Mouse (Mus musculus) lung, postnatal 0 days (tissue): ENCODE measurements at regions not wholly inside any gene's neighbourhood (a gene's known extent, or its start where the extent isn't known, plus 50 kb on each side); places are given as distances from the start of the nearest gene placed in this dataset.
A peak's percentile ranks its signal among the peaks of the same experiment; 100 is the strongest.

Experiments
- ATAC-seq: fragments of 200-750 bp; cut with Nextera tagmentation; 2 replicates; pipeline ENCODE4 v1.8.0; 2017; ENCODE audit warnings: moderate library complexity
- DNase-seq: peaks from one replicate; pipeline ENCODE4 v3.0.0-alpha.2; 2016; ENCODE audit warnings: low spot score
- H3K27ac ChIP-seq: fragments of 300-500 bp; sonication (generic); 2 replicates; pipeline ENCODE4 v1.5.1; 2014; ENCODE audit warnings: antibody characterized with exemption, mild to moderate bottlenecking, low read length, mixed read lengths
- H3K27me3 ChIP-seq: fragments of 300-500 bp; sonication (generic); replicated peaks from 2 replicates; pipeline ENCODE4 v1.6.1; 2014; ENCODE audit warnings: low read length, mixed read lengths; ENCODE audit not compliant: insufficient read depth
- H3K36me3 ChIP-seq: fragments of 300-500 bp; sonication (generic); 2 replicates; pipeline ENCODE4 v1.6.1; 2014; ENCODE audit warnings: low read length, mixed read lengths; ENCODE audit not compliant: insufficient read depth
- H3K4me1 ChIP-seq: fragments of 300-500 bp; sonication (generic); 2 replicates; pipeline ENCODE4 v1.6.1; 2014; ENCODE audit warnings: antibody characterized with exemption, low read depth, low read length, mixed read lengths; ENCODE audit not compliant: insufficient read depth
- H3K4me2 ChIP-seq: fragments of 300-500 bp; sonication (generic); replicated peaks from 2 replicates; pipeline ENCODE4 v1.6.1; 2014; ENCODE audit warnings: low read depth, mild to moderate bottlenecking, low read length, moderate library complexity, mixed read lengths
- H3K4me3 ChIP-seq: fragments of 300-500 bp; sonication (generic); 2 replicates; pipeline ENCODE4 v1.5.1; 2014; ENCODE audit warnings: low read depth, low read length
- H3K9ac ChIP-seq: fragments of 300-500 bp; sonication (generic); replicated peaks from 2 replicates; pipeline ENCODE4 v1.6.1; 2014; ENCODE audit warnings: low read depth, mild to moderate bottlenecking
- H3K9me3 ChIP-seq: fragments of 300-500 bp; sonication (generic); 2 replicates; pipeline ENCODE4 v1.6.1; 2016; ENCODE audit warnings: low read length, mixed read lengths
- CTCF ChIP-seq: IDR thresholded peaks from 2 replicates; pipeline ENCODE4 v1.5.1; 2016; ENCODE audit warnings: antibody characterized with exemption, mild to moderate bottlenecking
- EP300 ChIP-seq: IDR thresholded peaks from 2 replicates; pipeline ENCODE4 v1.6.1; 2016; ENCODE audit warnings: antibody characterized with exemption, mild to moderate bottlenecking, control low read depth
- WGBS: fragments of 180-500 bp; shearing (Covaris S2); extraction: QIAGEN DNeasy Blood & Tissue Kit; methylation state at CpG from one replicate; pipeline ENCODE4 v1.1.7; 2014; 5-methylcytosine and 5-hydroxymethylcytosine counted together

DNA sequence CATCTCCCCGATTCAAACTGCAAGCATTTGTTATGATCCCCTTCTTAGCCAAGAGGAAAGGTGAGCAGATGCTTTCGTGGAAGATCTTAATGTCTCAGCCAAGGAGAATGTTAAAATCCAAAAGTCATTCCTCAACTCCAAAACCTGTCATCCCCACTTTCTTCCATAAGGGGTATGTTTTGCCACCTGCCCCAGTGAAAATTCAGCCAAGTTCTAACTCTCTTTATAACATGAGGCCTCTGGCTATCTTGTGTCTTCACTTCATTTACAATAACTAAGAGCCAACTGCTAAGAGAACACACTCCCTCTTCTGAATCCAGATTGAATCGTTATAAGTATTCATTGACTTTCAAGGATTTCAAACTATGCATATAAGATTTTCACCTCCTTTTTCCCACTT is 246.7 kb upstream of the Adam34 start:
- TF ChIP-seq CTCF (no peak), EP300 (no peak)
- Histone ChIP-seq H3K27ac (no peak overlapping the region), H3K9ac (no peak overlapping the region), H3K4me2 (no peak overlapping the region), H3K4me1 (no peaks in the 10 kb centered on the region), H3K27me3 (no peaks in the 10 kb centered on the region), H3K36me3 (no peaks in the 10 kb centered on the region), H3K4me3 (no peak overlapping the region), H3K9me3 (no peaks in the 10 kb centered on the region)
- ATAC-seq: no peak
- DNase-seq: no peak
- WGBS: 62% methylated on average over 3 of the region's 3 CpGs

DNA sequence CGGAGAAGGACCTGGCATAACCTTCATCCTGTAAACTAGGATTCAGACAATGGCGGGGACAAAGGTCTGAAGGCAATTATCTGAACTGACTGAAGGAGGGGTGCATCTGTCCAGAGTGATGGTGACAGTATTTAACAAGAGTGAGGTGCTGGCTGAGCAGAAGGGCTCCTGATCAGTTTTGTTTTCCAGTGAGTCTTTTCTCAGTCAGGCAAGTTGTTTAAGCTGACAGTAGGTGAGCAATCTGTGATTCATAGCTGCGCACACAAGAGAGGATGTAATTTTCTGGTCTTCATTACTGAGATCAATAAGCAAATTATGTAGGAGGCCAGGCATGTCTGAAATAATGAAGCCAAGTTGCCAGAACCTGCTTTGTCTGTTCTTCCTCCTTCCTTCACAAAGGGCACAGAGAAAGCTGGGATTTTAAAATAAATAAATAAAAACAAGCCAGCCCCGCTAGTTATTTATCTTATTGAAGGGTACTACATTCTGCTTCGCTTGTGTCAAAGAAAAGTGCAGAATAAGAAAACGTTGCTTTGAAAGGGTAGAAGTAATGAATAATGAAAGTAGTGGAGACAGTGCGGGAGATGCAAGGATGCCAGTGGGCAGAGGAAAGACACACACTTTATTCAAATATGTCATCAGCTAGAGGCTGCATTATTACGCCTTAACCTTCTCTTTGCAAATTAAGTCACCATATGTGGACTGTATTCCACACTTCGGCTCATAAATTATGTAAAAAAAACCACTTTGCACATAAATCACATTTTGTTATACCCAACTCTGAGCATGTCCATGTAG is 239.6 kb upstream of the Adam34 start:
- no peaks in the 10 kb centered on the region for H3K36me3 ChIP-seq
- H3K4me1 ChIP-seq: no peaks in the 10 kb centered on the region
- H3K27ac ChIP-seq: no peak overlapping the region
- H3K27me3 ChIP-seq: no peaks in the 10 kb centered on the region
- no peak for DNase-seq
- no peak overlapping the region for H3K9ac ChIP-seq
- WGBS: 37% methylated on average over 9 of the region's 9 CpGs
- H3K9me3 ChIP-seq: no peaks in the 10 kb centered on the region
- TF ChIP-seq CTCF (no peak), EP300 (no peak)
- ATAC-seq: no peak
- H3K4me2 ChIP-seq: 0 out of 2 replicates have a peak overlapping the region, but pooled peaks have one; percentile 27
- H3K4me3 ChIP-seq: no peak overlapping the region

- TF ChIP-seq EP300: no peak
- no peak for TF ChIP-seq CTCF
- H3K27ac ChIP-seq: no peak overlapping the region
- no peak for ATAC-seq
- DNase-seq: no peak
- no peaks in the 10 kb centered on the region for H3K9me3 ChIP-seq
- no peaks in the 10 kb centered on the region for H3K36me3 ChIP-seq
- H3K4me2 ChIP-seq: peak overlapping the region; percentile 27; the same call in 1 of the 2 replicates
- H3K27me3 ChIP-seq: no peaks in the 10 kb centered on the region
- H3K4me3 ChIP-seq: no peak overlapping the region
- H3K4me1 ChIP-seq: no peaks in the 10 kb centered on the region
- 9% methylated on average over 6 of the region's 6 CpGs for WGBS
- H3K9ac ChIP-seq: no peak overlapping the region
Measured at GRCm38 (mm10) chr8:43948807-43949206, 239.0 kb upstream of the Adam34 start.

- Histone ChIP-seq H3K4me3 (no peak overlapping the region), H3K9ac (no peak overlapping the region), H3K9me3 (no peaks in the 10 kb centered on the region), H3K4me1 (no peaks in the 10 kb centered on the region), H3K27me3 (no peaks in the 10 kb centered on the region), H3K4me2 (no peak overlapping the region), H3K27ac (no peak overlapping the region), H3K36me3 (no peaks in the 10 kb centered on the region)
- no peak for DNase-seq
- TF ChIP-seq EP300 (no peak), CTCF (peak; percentile 34; the same call in 1 of the 2 replicates)
- no peak for ATAC-seq
Measured at GRCm38 (mm10) chr8:43931727-43932126, 221.9 kb upstream of the Adam34 start.

GRCm38 (mm10) chr8:43922982-43923381 is 213.1 kb upstream of the Adam34 start:
- no peak overlapping the region for H3K27ac ChIP-seq
- WGBS: 76% methylated on average over 3 of the region's 3 CpGs
- DNase-seq (no peak), ATAC-seq (no peak)
- TF ChIP-seq EP300 (no peak), CTCF (no peak)
- H3K36me3 ChIP-seq: no peaks in the 10 kb centered on the region
- H3K9ac ChIP-seq: no peak overlapping the region
- H3K4me3 ChIP-seq: no peak overlapping the region
- no peak overlapping the region for H3K4me2 ChIP-seq
- no peaks in the 10 kb centered on the region for H3K4me1 ChIP-seq
- H3K9me3 ChIP-seq: no peaks in the 10 kb centered on the region
- no peaks in the 10 kb centered on the region for H3K27me3 ChIP-seq

DNA sequence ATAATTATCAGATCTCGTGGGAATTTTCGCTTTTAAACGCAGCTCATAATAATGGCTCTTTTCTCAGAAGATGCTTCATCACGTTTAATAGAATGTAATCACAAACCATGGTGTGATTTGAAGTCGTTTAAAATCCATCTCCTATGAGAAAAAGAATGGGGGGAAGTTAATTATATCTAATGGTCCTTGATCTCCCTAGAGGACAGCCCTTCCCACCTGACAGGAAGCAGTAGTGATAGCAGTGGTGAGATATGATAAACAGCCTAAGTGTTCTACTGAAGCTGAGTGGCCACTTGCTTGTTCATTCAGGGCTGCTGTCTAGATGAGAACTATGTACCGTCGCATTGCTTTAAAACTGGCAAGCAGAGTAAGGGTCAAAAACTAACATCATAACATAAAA is 211.4 kb upstream of the Adam34 start:
- no peak overlapping the region for H3K4me2 ChIP-seq
- TF ChIP-seq EP300: no peak
- no peak for TF ChIP-seq CTCF
- H3K27me3 ChIP-seq: no peaks in the 10 kb centered on the region
- H3K36me3 ChIP-seq: no peaks in the 10 kb centered on the region
- no peaks in the 10 kb centered on the region for H3K9me3 ChIP-seq
- no peak for DNase-seq
- 69% methylated on average over 7 of the region's 7 CpGs for WGBS
- H3K9ac ChIP-seq: no peak overlapping the region
- ATAC-seq: no peak
- H3K4me1 ChIP-seq: no peaks in the 10 kb centered on the region
- H3K4me3 ChIP-seq: no peak overlapping the region
- no peak overlapping the region for H3K27ac ChIP-seq
